Mouse (Mus musculus): ENCODE data around the gene Myrfl.

The Myrfl gene

DNA sequence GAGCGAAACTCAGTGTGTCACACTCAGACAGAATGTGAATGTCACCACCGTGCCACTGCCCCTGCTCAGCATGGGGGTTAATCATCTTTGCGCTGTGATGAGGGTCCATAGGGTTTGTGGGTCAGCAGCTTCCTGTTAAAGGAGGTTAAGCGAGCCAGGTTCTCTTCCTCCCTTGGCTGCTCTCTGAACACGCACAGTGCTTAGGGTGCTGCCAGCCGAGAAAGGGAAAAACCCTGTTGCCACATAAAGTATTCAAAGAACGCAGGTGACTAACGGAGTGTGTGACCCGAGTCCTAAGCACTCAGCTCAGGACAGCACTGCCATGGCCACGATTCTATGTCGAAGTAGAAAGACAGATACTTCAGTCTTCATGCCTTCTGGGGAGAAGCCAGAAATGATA lies 69.4 kb downstream of the Myrfl start:
- DNase-seq (ENCODE audit: low spot score in 2 of 2), result no peak

DNA sequence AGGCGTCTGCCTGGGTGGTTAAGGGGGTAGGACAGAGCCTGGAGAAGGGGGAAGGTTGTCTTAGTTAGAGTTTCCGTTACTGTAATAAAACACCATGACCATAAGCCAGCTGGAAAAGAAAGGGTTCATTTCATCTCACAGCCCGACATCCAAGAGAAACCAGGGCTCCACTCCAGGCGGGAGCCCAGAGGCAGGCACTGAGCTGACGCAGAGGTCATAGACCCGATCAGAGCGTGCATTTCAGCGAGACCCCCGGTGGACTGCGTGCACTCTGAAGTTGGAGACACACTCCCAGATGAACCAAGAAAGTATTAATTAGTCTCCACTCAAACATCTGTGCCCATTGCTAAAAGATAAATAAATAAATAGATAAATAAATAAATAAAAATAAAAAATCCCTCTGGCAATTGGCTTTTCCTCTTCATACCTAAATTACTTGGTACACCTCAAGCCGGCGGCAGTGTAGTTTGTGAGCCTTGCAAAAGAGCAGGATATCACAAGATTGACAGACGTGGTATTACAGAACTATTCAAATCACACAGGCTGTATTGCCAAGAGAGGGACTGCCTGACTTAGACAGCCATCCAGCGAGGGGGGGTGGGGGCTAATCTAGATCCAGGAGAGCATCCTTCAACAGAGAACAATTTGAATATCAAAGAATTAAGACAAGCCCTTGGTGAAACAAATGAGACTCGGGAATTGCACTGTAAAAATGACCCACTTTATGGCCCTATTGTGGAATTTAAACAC lies 81.2 kb downstream of the Myrfl start:
- no peak for DNase-seq (ENCODE audit: low spot score in 2 of 2)

- no peak for DNase-seq (ENCODE audit: low spot score in 2 of 2)
Observed at GRCm38 (mm10) chr10:116813150-116813549, 83.6 kb downstream of the Myrfl start.

DNA sequence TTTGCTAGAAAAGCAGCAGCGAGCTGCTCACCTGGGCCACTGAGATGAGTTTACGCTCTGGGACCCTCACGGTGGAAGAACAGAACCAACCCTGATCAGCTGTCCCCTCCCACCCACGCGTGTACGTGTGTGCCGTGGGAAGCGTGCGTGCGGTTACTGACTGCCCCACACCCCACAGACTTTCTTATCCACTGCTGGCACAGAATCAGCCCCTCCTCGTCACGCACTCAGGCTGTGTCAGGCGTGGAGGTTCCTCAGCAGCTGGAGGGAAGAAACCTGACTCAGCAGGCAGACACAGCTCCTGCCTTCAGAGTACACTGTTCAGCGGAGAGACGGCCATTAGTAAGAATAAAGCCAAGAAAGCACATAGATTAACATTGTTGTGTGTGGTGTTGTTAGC lies 86.0 kb downstream of the Myrfl start:
- DNase-seq (ENCODE audit: low spot score in 2 of 2), result no peak

- DNase-seq (ENCODE audit: low spot score in 2 of 2), result no peak
Observed at GRCm38 (mm10) chr10:116809383-116809782, 87.3 kb downstream of the Myrfl start.

DNA sequence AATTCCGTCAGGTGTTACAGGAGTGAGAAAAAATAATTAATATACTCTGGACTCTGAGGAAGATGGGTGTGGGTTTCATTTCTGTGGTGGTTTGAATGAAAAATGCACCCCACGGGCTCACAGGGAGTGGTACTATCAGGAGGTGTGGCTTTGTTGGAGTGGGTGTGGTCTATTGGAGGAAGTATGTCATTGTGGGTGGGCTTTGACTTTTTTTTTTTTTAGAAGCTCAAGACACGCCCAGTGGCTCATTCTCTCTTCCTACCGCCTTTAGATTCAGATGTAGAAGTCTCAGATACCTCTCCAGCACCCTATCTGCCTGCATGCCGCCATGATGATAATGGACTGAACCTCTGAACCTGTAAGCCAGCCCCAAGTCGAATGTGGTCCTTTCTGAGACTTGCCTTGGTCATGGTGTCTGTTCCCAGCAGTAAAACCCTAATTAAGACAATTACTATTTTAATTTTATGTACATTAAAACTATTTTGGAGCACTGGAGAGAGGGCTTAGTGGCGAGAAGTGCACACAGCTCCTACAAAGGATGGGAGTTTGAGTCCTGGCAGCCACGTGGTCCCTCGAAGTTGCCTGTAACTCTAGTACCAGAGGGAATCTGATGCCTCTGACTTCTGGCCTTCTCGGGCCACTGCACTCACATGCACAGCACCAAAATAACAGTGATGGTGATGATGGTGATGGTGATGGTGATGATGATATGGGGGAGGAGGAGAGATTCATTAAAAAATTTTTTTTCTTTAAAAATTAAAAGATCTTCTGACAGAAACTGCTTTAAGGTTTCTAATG lies 88.0 kb downstream of the Myrfl start:
- no peak for DNase-seq (ENCODE audit: low spot score in 2 of 2)

GRCm38 (mm10) chr10:116802178-116802794 lies 94.4 kb downstream of the Myrfl start:
- DNase-seq (ENCODE audit: low spot score in 2 of 2), result no peak

- no peak for DNase-seq (ENCODE audit: low spot score in 2 of 2)
Observed at GRCm38 (mm10) chr10:116801281-116801680, 95.4 kb downstream of the Myrfl start.

GRCm38 (mm10) chr10:116796066-116796465 lies 100.7 kb downstream of the Myrfl start:
- DNase-seq (ENCODE audit: low spot score in 2 of 2), result no peak

DNA sequence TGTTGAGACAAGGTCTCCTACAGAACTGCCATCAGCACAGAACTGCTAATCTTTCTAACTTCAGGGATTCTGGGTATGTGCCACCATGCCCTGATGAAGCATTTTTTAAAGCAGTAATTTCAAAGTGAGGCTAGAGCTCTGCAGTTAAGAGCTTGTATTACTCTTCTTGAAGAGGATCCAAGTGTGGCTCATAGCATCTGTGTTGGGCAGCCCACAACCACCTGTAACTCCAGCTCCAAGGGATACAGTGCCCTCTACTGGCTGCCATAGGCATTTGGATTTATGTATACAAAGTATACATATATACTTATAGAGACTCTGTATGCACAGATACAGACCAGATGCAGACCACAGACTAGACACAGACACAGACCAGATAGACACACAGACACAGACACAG lies 107.6 kb downstream of the Myrfl start:
- DNase-seq (ENCODE audit: low spot score in 2 of 2), result no peak

GRCm38 (mm10) chr10:116788431-116788830 lies 108.3 kb downstream of the Myrfl start:
- no peak for DNase-seq (ENCODE audit: low spot score in 2 of 2)

- DNase-seq (ENCODE audit: low spot score in 2 of 2), result no peak
Observed at GRCm38 (mm10) chr10:116784098-116784497, 112.6 kb downstream of the Myrfl start.

GRCm38 (mm10) chr10:116783020-116783419 lies 113.7 kb downstream of the Myrfl start:
- DNase-seq (ENCODE audit: low spot score in 2 of 2), result no peak

DNA sequence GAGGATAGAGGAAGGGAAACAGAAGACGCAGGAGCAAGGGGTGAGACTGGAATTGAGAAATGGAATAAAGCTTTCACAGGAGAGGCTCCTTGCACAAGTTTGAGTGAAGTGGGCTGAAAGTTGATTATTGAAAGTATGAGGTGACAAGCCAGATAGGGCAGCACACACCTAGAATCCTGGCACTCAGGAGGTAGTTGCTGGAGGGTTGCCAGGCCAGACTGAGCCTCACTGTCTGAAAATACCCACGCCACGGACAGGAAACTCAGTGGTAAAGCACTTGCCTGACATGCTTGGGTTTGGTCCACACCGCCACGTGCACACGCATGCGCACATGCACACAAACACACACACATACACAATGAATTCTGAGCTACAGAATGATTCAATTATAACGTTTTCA lies 118.8 kb downstream of the Myrfl start:
- no peak for DNase-seq (ENCODE audit: low spot score in 2 of 2)

- DNase-seq (ENCODE audit: low spot score in 2 of 2), result no peak
Observed at GRCm38 (mm10) chr10:116776846-116777245, 119.9 kb downstream of the Myrfl start.

- DNase-seq (ENCODE audit: low spot score in 2 of 2), result no peak
Observed at GRCm38 (mm10) chr10:116773846-116774750, 122.6 kb downstream of the Myrfl start.

GRCm38 (mm10) chr10:116771215-116771935 lies 125.3 kb downstream of the Myrfl start:
- DNase-seq (ENCODE audit: low spot score in 2 of 2), result no peak

DNA sequence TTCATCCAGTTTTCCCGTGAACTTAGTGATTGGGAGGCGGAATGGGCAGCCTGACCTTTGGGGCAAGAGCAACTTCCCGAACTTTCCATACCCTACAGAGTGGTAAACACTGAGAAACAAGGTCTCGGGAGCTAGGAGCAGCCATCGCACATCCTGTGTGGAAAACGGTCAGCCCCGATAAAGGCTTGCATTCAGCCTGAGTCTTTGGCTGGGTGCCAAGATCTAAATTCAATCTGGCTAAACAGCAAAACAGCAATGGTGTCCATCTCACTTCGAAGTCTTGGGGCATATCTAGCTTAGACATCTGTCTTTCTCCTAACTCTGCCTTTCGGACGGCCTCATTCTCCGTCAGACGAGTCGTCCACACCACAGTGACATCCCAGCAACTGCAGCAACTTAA lies 128.1 kb downstream of the Myrfl start:
- DNase-seq (ENCODE audit: low spot score in 2 of 2), result no peak

DNA sequence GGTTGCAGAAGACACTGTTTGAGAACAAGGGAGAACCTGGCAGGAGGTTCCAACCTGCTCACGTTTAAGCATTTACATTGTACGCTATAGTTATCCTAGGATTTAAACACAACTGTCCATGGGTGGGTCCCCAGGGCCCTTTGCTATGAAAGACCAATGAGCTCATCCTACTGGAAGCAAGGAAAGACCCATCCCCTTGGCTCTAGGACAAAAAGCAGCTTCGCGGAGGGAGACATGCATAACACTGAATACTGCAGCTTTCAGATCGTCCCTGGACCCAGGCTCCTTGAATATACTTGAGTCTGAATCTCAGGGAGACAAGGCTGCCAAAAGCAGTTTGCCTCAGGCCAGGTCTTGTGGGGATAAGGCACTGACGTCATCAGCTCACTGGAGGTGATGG lies 130.2 kb downstream of the Myrfl start:
- DNase-seq (ENCODE audit: low spot score in 2 of 2), result no peak

DNA sequence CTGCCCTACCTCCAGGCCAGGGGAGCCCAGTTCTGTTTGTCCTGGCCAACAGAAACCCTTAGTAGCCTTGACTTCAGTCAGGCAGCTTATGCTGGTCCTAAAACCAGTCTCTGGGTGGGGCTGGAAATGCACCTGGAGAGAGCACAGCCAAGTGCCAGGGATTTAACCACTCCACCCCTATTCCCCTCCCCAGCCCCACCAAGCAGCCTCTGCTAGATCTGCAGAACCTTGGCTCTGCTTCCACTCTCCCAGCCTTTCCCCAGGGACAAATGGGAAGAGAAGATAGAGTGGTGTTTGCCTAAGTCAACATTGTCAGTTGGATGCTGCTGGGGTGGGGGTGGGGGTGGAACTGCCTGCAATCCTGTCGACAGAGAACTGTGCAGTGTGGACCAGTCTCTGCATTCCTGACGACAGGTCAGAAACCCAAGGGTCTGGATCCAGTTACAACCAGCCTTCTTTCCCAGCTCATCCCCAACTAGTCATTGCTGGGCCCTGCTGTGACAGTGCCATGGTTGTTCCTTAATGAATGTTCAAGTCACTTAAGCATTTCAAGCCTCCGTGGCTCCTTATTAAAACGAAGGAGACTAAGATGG lies 135.1 kb downstream of the Myrfl start:
- DNase-seq (ENCODE audit: low spot score in 2 of 2), result no peak

DNA sequence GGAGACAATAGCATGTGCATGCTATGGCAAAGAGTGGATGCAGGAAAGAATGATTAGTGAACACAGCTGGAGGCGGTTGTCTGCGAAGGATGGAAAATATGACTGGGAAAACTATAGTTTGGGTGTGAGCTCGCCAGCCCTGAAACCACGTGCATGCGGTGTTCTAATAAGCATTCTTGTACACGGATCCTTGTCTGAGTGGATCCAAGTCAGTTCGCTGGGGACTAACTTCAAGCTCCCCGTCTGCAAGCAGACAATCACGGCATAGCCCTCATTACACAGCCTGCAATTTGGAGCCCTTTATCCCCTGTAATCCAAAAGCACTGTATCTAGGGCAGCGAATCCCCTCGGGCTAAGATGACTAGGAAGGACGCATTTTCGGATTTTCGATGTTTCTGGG lies 136.2 kb downstream of the Myrfl start:
- no peak for DNase-seq (ENCODE audit: low spot score in 2 of 2)
